Mouse (Mus musculus) neural tube, embryonic 13.5 days (tissue): ENCODE measurements around the gene Zdhhc17. TPM values are rescaled to one million over a fixed set of nuclear protein-coding genes. Genes with fewer than 3 reads are reported as not detected.
A peak's percentile ranks its signal among the peaks of the same experiment; 100 is the strongest.

Experiments
- ATAC-seq: fragments of 200-750 bp; cut with Nextera tagmentation; 2 replicates; pipeline ENCODE4 v1.8.0; 2017; ENCODE audit warnings: low read depth, mild to moderate bottlenecking, moderate TSS enrichment, moderate library complexity
- H3K27ac ChIP-seq: fragments of 300-500 bp; sonication (generic); replicated peaks from 2 replicates; pipeline ENCODE4 v1.5.1; 2015; ENCODE audit warnings: moderate library complexity, mild to moderate bottlenecking, inconsistent platforms
- H3K27me3 ChIP-seq: fragments of 300-500 bp; sonication (generic); 2 replicates; pipeline ENCODE4 v1.6.1; 2015; ENCODE audit warnings: mild to moderate bottlenecking, inconsistent platforms
- H3K36me3 ChIP-seq: fragments of 300-500 bp; sonication (generic); 2 replicates; pipeline ENCODE4 v1.6.1; 2015; ENCODE audit warnings: mild to moderate bottlenecking, inconsistent platforms
- H3K4me1 ChIP-seq: fragments of 300-500 bp; sonication (generic); replicated peaks from 2 replicates; pipeline ENCODE4 v1.6.1; 2015; ENCODE audit warnings: inconsistent platforms
- H3K4me2 ChIP-seq: fragments of 300-500 bp; sonication (generic); 2 replicates; pipeline ENCODE4 v1.6.1; 2015; ENCODE audit warnings: inconsistent platforms, mild to moderate bottlenecking, moderate library complexity
- H3K4me3 ChIP-seq: fragments of 300-500 bp; sonication (generic); 2 replicates; pipeline ENCODE4 v1.5.1; 2015; ENCODE audit warnings: mild to moderate bottlenecking, inconsistent platforms
- H3K9ac ChIP-seq: fragments of 300-500 bp; sonication (generic); 2 replicates; pipeline ENCODE4 v1.6.1; 2015; ENCODE audit warnings: moderate library complexity, mild to moderate bottlenecking, inconsistent platforms
- H3K9me3 ChIP-seq: fragments of 300-500 bp; sonication (generic); 2 replicates; pipeline ENCODE4 v1.6.1; 2016; ENCODE audit warnings: inconsistent platforms
- WGBS: fragments of 180-500 bp; shearing (Covaris S2); methylation state at CpG from one replicate; pipeline ENCODE4 v1.1.7; 2015; 5-methylcytosine and 5-hydroxymethylcytosine counted together
- polyA plus RNA-seq: library from polyadenylated mRNA; unstranded; fragments of >200 nt; fragmentation: Nextera tagmentation; extraction: Ambion mirVana; gene quantifications from 2 replicates; pipeline ENCODE4 v1.2.1, GENCODE M21; 2015

Zdhhc17 gene
- polyA plus RNA-seq, 1 experiment from 2014 or later = 47.2 TPM

GRCm38 (mm10) chr10:110947574-110947973 lies 62.4 kb downstream of the Zdhhc17 start:
- Histone ChIP-seq H3K4me1 (peaks cover 3% of the 10 kb centered on the region; the same call in 1 of the 2 replicates), H3K9me3 (no peaks in the 10 kb centered on the region), H3K9ac (no peak overlapping the region), H3K4me3 (no peak overlapping the region), H3K27me3 (no peaks in the 10 kb centered on the region), H3K36me3 (peaks cover 52% of the 10 kb centered on the region), H3K4me2 (no peak overlapping the region), H3K27ac (no peak overlapping the region)
- no peak for ATAC-seq
- WGBS = 85% methylated on average over 4 of the region's 4 CpGs

GRCm38 (mm10) chr10:110945966-110946365 lies 64.0 kb downstream of the Zdhhc17 start:
- 86% methylated on average over 12 of the region's 12 CpGs for WGBS
- Histone ChIP-seq H3K4me2 (no peak overlapping the region), H3K4me1 (no peaks in the 10 kb centered on the region), H3K9ac (no peak overlapping the region), H3K27me3 (no peaks in the 10 kb centered on the region), H3K4me3 (no peak overlapping the region), H3K9me3 (no peaks in the 10 kb centered on the region), H3K36me3 (peaks cover 60% of the 10 kb centered on the region), H3K27ac (no peak overlapping the region)
- no peak for ATAC-seq

- Histone ChIP-seq H3K27ac (no peak overlapping the region), H3K9ac (no peak overlapping the region), H3K36me3 (peaks cover 51% of the 10 kb centered on the region), H3K4me3 (no peak overlapping the region), H3K9me3 (no peaks in the 10 kb centered on the region), H3K27me3 (no peaks in the 10 kb centered on the region), H3K4me2 (no peak overlapping the region), H3K4me1 (0 out of 2 replicates have a peak, but pooled peaks cover 1% of the 10 kb centered on the region)
- ATAC-seq = no peak
- WGBS = 91% methylated on average over 11 of the region's 11 CpGs
These were observed 65.8 kb downstream of the Zdhhc17 start for GRCm38 (mm10) chr10:110944175-110944574.

- no peak for ATAC-seq
- no peaks in the 10 kb centered on the region for H3K9me3 ChIP-seq
- H3K27me3 ChIP-seq = no peaks in the 10 kb centered on the region
- H3K9ac ChIP-seq = no peak overlapping the region
- H3K36me3 ChIP-seq = peaks cover 61% of the 10 kb centered on the region
- no peak overlapping the region for H3K27ac ChIP-seq
- H3K4me1 ChIP-seq = 0 out of 2 replicates have a peak, but pooled peaks cover 4% of the 10 kb centered on the region
- H3K4me3 ChIP-seq = no peak overlapping the region
- H3K4me2 ChIP-seq = no peak overlapping the region
- 88% methylated on average over 9 of the region's 9 CpGs for WGBS
These were observed 67.1 kb downstream of the Zdhhc17 start for GRCm38 (mm10) chr10:110942806-110943205.

GRCm38 (mm10) chr10:110941968-110942367 lies 68.0 kb downstream of the Zdhhc17 start:
- Histone ChIP-seq H3K9ac (no peak overlapping the region), H3K4me1 (0 out of 2 replicates have a peak, but pooled peaks cover 4% of the 10 kb centered on the region), H3K4me3 (no peak overlapping the region), H3K4me2 (no peak overlapping the region), H3K27ac (no peak overlapping the region), H3K36me3 (peaks cover 59% of the 10 kb centered on the region), H3K9me3 (no peaks in the 10 kb centered on the region), H3K27me3 (no peaks in the 10 kb centered on the region)
- ATAC-seq = no peak
- 96% methylated on average over 11 of the region's 11 CpGs for WGBS

- Histone ChIP-seq H3K27me3 (no peaks in the 10 kb centered on the region), H3K9me3 (no peaks in the 10 kb centered on the region), H3K9ac (no peak overlapping the region), H3K27ac (no peak overlapping the region), H3K4me2 (no peak overlapping the region), H3K4me1 (0 out of 2 replicates have a peak, but pooled peaks cover 4% of the 10 kb centered on the region), H3K36me3 (peaks cover 48% of the 10 kb centered on the region), H3K4me3 (no peak overlapping the region)
- 85% methylated on average over 13 of the region's 13 CpGs for WGBS
- no peak for ATAC-seq
These were observed 69.1 kb downstream of the Zdhhc17 start for GRCm38 (mm10) chr10:110940740-110941398.

GRCm38 (mm10) chr10:110939717-110940116 lies 70.2 kb downstream of the Zdhhc17 start:
- 69% methylated on average over 4 of the region's 4 CpGs for WGBS
- H3K9me3 ChIP-seq = no peaks in the 10 kb centered on the region

GRCm38 (mm10) chr10:110938841-110939549 lies 70.9 kb downstream of the Zdhhc17 start:
- WGBS = 82% methylated on average over 19 of the region's 19 CpGs
- H3K27me3 ChIP-seq = no peaks in the 10 kb centered on the region

More at GRCm38 (mm10) chr10:110939717-110940116, 70.2 kb downstream of the Zdhhc17 start:
- Histone ChIP-seq H3K27ac (no peak overlapping the region; the same call in 1 of the 2 replicates), H3K36me3 (peaks cover 42% of the 10 kb centered on the region), H3K4me2 (no peak overlapping the region), H3K4me1 (0 out of 2 replicates have a peak, but pooled peaks cover 4% of the 10 kb centered on the region), H3K27me3 (no peaks in the 10 kb centered on the region), H3K4me3 (no peak overlapping the region), H3K9ac (no peak overlapping the region)
- ATAC-seq = no peak

GRCm38 (mm10) chr10:110938361-110938760 lies 71.6 kb downstream of the Zdhhc17 start:
- Histone ChIP-seq H3K4me1 (0 out of 2 replicates have a peak, but pooled peaks cover 4% of the 10 kb centered on the region), H3K4me3 (no peak overlapping the region), H3K27me3 (no peaks in the 10 kb centered on the region), H3K4me2 (no peak overlapping the region), H3K9ac (no peak overlapping the region), H3K9me3 (no peaks in the 10 kb centered on the region), H3K27ac (0 out of 2 replicates have a peak overlapping the region, but pooled peaks have one; percentile 18), H3K36me3 (peaks cover 38% of the 10 kb centered on the region)
- no peak for ATAC-seq
- WGBS = 94% methylated on average over 7 of the region's 7 CpGs

More at GRCm38 (mm10) chr10:110938841-110939549, 70.9 kb downstream of the Zdhhc17 start:
- Histone ChIP-seq H3K27ac (0 out of 2 replicates have a peak overlapping the region, but pooled peaks have one; percentile 18), H3K4me2 (no peak overlapping the region), H3K9ac (no peak overlapping the region), H3K4me1 (0 out of 2 replicates have a peak, but pooled peaks cover 4% of the 10 kb centered on the region), H3K36me3 (peaks cover 39% of the 10 kb centered on the region), H3K9me3 (no peaks in the 10 kb centered on the region), H3K4me3 (no peak overlapping the region)
- ATAC-seq = no peak

GRCm38 (mm10) chr10:110935669-110936068 lies 74.3 kb downstream of the Zdhhc17 start:
- no peak for ATAC-seq
- Histone ChIP-seq H3K4me2 (no peak overlapping the region), H3K9me3 (no peaks in the 10 kb centered on the region), H3K4me3 (no peak overlapping the region), H3K27me3 (no peaks in the 10 kb centered on the region), H3K27ac (no peak overlapping the region), H3K36me3 (peaks cover 21% of the 10 kb centered on the region), H3K9ac (no peak overlapping the region), H3K4me1 (peaks cover 23% of the 10 kb centered on the region)
- 88% methylated on average over 7 of the region's 7 CpGs for WGBS

GRCm38 (mm10) chr10:110935081-110935480 lies 74.9 kb downstream of the Zdhhc17 start:
- Histone ChIP-seq H3K4me2 (no peak overlapping the region), H3K4me3 (no peak overlapping the region), H3K27ac (no peak overlapping the region), H3K9ac (no peak overlapping the region), H3K4me1 (peaks cover 29% of the 10 kb centered on the region), H3K9me3 (no peaks in the 10 kb centered on the region), H3K36me3 (peaks cover 21% of the 10 kb centered on the region), H3K27me3 (no peaks in the 10 kb centered on the region)
- 89% methylated on average over 11 of the region's 11 CpGs for WGBS
- no peak for ATAC-seq

- Histone ChIP-seq H3K27me3 (no peaks in the 10 kb centered on the region), H3K36me3 (peaks cover 13% of the 10 kb centered on the region), H3K9me3 (no peaks in the 10 kb centered on the region), H3K27ac (no peak overlapping the region), H3K9ac (no peak overlapping the region), H3K4me3 (no peak overlapping the region), H3K4me1 (peaks cover 40% of the 10 kb centered on the region), H3K4me2 (no peak overlapping the region)
- no peak for ATAC-seq
- 82% methylated on average over 5 of the region's 5 CpGs for WGBS
These were observed 76.4 kb downstream of the Zdhhc17 start for GRCm38 (mm10) chr10:110933584-110933983.
